Mouse (Mus musculus): ENCODE measurements around the gene Bcr.
"Not testable (repeated sequence)": the region's sequence is repeated elsewhere in the genome, so short reads cannot be mapped to it uniquely, and the experiment has no call there.

- not testable (repeated sequence) for TF ChIP-seq CTCF (IDR thresholded peaks at IDR 0.05; ENCODE audit: control insufficient read depth, insufficient read depth, insufficient replicate concordance, low read depth, low read length); POLR2A (IDR thresholded peaks at IDR 0.05; ENCODE audit: control insufficient read depth, low read depth, low read length)
Measured at GRCm38 (mm10) chr10:75042060-75042459, 18.3 kb upstream of the Bcr start.

Data from testis, adult 2 months (tissue).